Mouse (Mus musculus) erythroblast, embryonic 14.5 days (primary cell): ENCODE measurements at regions not wholly inside any gene's neighbourhood (a gene's known extent, or its start where the extent isn't known, plus 50 kb on each side); places are given as distances from the start of the nearest gene placed in this dataset.

Experiments
- GATA1 ChIP-seq: IDR thresholded peaks from 2 replicates; pipeline ENCODE4 v1.6.1; 2012; ENCODE audit warnings: low read length, inconsistent platforms, mixed read lengths
- TAL1 ChIP-seq: IDR thresholded peaks from 3 replicates; pipeline ENCODE4 v1.6.1; 2012; ENCODE audit warnings: low read length, inconsistent platforms, mixed read lengths

DNA sequence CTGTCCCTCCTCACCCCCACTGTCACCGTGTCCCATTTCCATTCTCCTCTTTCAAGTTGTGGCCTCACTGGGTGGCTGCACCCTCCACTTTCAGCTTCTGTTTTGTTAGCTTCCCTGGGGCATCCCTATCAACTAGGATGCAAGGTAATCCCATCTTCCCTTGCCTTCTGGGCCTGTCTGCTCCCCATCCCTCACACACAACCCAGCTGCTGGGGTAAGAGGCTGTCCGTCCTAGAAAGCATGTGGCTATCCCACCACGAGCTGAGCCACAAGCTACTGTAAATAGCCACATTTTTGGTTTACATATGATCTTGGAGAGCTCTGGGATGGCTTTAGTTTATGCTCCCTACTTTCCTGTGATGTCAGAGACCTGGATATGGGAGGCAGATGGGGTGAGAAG, 602.1 kb downstream of the Zfp706 start:
- TF ChIP-seq TAL1, result no peak
- no peak for TF ChIP-seq GATA1
